Mouse (Mus musculus) myocyte (in vitro differentiated cells): ENCODE measurements around the gene Otud3.

Experiments used
- E2F4 ChIP-seq: IDR thresholded peaks from one replicate; pipeline ENCODE4 v1.6.1; 2011; ENCODE audit warnings: mild to moderate bottlenecking, control low read depth, moderate library complexity; ENCODE audit not compliant: insufficient read depth
- MYOD1 ChIP-seq, 3 experiments: IDR thresholded peaks; one replicate each; pipeline ENCODE4 v1.6.1; 2011; ENCODE audit warnings: control low read depth in 2 of 3, low read depth in 2 of 3, mild to moderate bottlenecking in 2 of 3, moderate library complexity in 1 of 3; ENCODE audit not compliant: insufficient read length in 2 of 3, control insufficient read depth in 1 of 3
- POLR2A ChIP-seq: IDR thresholded peaks from one replicate; pipeline ENCODE4 v1.6.1; 2011; ENCODE audit warnings: low read depth, mild to moderate bottlenecking, control low read depth, moderate library complexity; ENCODE audit not compliant: insufficient read length
- REST ChIP-seq: IDR thresholded peaks from one replicate; pipeline ENCODE4 v1.6.1; 2011; ENCODE audit warnings: mild to moderate bottlenecking, control low read depth, moderate library complexity; ENCODE audit not compliant: insufficient read depth, insufficient read length
- TCF12 ChIP-seq: IDR thresholded peaks from one replicate; pipeline ENCODE4 v1.6.1; 2011; ENCODE audit warnings: mild to moderate bottlenecking, control low read depth; ENCODE audit not compliant: poor library complexity, insufficient read depth, severe bottlenecking

GRCm38 (mm10) chr4:138917282-138917681, 3.5 kb upstream of the Otud3 start:
- no peak for TF ChIP-seq POLR2A
- no peak for TF ChIP-seq MYOD1 (IDR thresholded peaks at IDR 0.05; ENCODE audit: control insufficient read depth in 1 of 3, insufficient read length in 2 of 3, low read depth in 2 of 3)
- TF ChIP-seq TCF12 = no peak
- TF ChIP-seq E2F4 = no peak
- TF ChIP-seq REST = no peak
